Mouse (Mus musculus): ENCODE data around the gene C130032M10Rik.

DNA sequence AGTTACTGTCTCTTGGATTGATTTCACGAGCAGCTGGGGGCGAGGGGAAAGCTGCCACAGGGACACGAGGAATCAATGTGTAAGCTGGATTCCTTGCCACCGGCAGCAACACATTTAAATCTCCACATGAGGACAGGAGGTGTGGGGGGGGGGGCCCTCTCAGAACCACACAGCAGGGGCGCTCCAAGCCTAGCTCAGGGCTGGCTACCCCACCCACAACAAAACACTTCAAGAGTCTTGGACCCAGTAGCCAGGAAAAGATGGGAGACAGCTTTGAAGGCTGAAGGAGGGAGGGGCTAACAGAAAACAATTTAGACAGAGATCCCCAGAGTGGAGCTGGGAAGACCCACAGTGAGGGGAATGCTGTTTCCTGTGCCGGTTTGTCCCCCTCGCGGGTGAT, 10.4 kb downstream of the C130032M10Rik start:
- TF ChIP-seq ZC3H11A (IDR thresholded peaks at IDR 0.05; ENCODE audit: borderline replicate concordance, low read depth, low read length), result no peak
- no peak for TF ChIP-seq HCFC1 (IDR thresholded peaks at IDR 0.05; ENCODE audit: borderline replicate concordance, insufficient read depth, low read length)
- TF ChIP-seq CHD2 (IDR thresholded peaks at IDR 0.05; ENCODE audit: low read depth, low read length), result no peak
- TF ChIP-seq MAFK (IDR thresholded peaks at IDR 0.05; ENCODE audit: insufficient read depth, low read depth, low read length), result no peak

All from ES-E14 (cell line).